Mouse (Mus musculus): ENCODE measurements around the gene Stk11. TPM values are rescaled to one million over a fixed set of nuclear protein-coding genes. Genes with fewer than 3 reads are reported as not detected.
A peak's percentile ranks its signal among the peaks of the same experiment; 100 is the strongest.

Gene Stk11
- polyA plus RNA-seq, 1 experiment from 2014 or later: 20.7 TPM

DNA sequence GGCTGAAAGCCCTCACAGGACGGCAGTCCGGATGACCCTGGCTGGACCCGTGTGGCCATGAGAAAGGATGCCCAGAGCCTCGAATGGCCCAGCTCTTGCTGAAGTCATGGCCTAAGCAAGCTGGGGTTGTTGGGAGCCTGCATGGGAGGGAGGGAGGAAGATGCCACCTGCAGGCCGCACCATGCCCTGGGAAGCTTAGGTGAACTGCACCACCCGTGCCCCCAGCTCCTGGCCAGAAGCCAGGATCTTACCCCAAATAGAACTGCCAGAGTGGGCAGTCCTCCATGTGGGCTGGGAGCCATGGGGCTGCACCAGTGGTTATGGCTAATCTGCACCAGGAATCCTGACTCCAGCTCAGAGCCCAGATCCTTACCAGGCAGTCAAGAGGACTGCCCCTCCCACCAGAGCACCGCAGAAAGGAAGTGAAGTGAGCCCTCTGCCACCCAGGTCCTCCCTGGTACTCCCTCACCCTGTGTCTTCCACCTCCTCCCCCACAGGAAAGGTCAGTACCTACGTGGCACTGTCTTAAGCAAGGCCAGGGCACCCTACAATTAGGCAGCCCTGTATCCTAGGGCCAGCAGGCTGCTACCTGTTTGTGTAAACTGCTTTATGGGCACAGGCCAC, 17.7 kb downstream of the Stk11 start:
- Histone ChIP-seq H3K4me2 (no peak overlapping the region), H3K27ac (no peak overlapping the region), H3K4me3 (no peak overlapping the region), H3K36me3 (ENCODE audit: poor library complexity, severe bottlenecking) (peaks cover 79% of the 10 kb centered on the region), H3K9me3 (replicated peaks) (no peaks in the 10 kb centered on the region), H3K27me3 (peaks cover 10% of the 10 kb centered on the region), H3K9ac (0 out of 2 replicates have a peak overlapping the region, but pooled peaks have one; percentile 16), H3K4me1 (peaks cover 47% of the 10 kb centered on the region)
- WGBS: 68% methylated on average over 8 of the region's 8 CpGs
- no peak for ATAC-seq

GRCm38 (mm10) chr10:80134421-80134820, 18.8 kb downstream of the Stk11 start:
- peaks cover 68% of the 10 kb centered on the region for H3K36me3 ChIP-seq (ENCODE audit: poor library complexity, severe bottlenecking)
- peaks cover 53% of the 10 kb centered on the region for H3K4me1 ChIP-seq
- WGBS: 93% methylated on average over 9 of the region's 9 CpGs
- no peak for ATAC-seq
- no peak overlapping the region for H3K4me3 ChIP-seq
- H3K27me3 ChIP-seq: peaks cover 10% of the 10 kb centered on the region
- H3K9ac ChIP-seq: no peak overlapping the region
- no peaks in the 10 kb centered on the region for H3K9me3 ChIP-seq (replicated peaks)
- no peak overlapping the region; the same call in 1 of the 2 replicates for H3K27ac ChIP-seq
- no peak overlapping the region for H3K4me2 ChIP-seq

GRCm38 (mm10) chr10:80135161-80135560, 19.6 kb downstream of the Stk11 start:
- H3K36me3 ChIP-seq (ENCODE audit: poor library complexity, severe bottlenecking): peaks cover 61% of the 10 kb centered on the region
- H3K9ac ChIP-seq: no peak overlapping the region
- H3K4me3 ChIP-seq: no peak overlapping the region
- peaks cover 56% of the 10 kb centered on the region for H3K4me1 ChIP-seq
- ATAC-seq: no peak
- H3K27ac ChIP-seq: no peak overlapping the region; the same call in 1 of the 2 replicates
- peaks cover 10% of the 10 kb centered on the region for H3K27me3 ChIP-seq
- 91% methylated on average over 10 of the region's 10 CpGs for WGBS
- H3K9me3 ChIP-seq (replicated peaks): no peaks in the 10 kb centered on the region
- H3K4me2 ChIP-seq: no peak overlapping the region

- H3K27ac ChIP-seq: no peak overlapping the region
- H3K4me1 ChIP-seq: peaks cover 59% of the 10 kb centered on the region
- H3K4me2 ChIP-seq: no peak overlapping the region
- no peak for ATAC-seq
- H3K9me3 ChIP-seq (replicated peaks): no peaks in the 10 kb centered on the region
- H3K27me3 ChIP-seq: peaks cover 10% of the 10 kb centered on the region
- no peak overlapping the region for H3K4me3 ChIP-seq
- no peak overlapping the region for H3K9ac ChIP-seq
- WGBS: 81% methylated on average over 1 of the region's 1 CpGs
- peaks cover 56% of the 10 kb centered on the region for H3K36me3 ChIP-seq (ENCODE audit: poor library complexity, severe bottlenecking)
These were observed 20.0 kb downstream of the Stk11 start for GRCm38 (mm10) chr10:80135641-80136040.

DNA sequence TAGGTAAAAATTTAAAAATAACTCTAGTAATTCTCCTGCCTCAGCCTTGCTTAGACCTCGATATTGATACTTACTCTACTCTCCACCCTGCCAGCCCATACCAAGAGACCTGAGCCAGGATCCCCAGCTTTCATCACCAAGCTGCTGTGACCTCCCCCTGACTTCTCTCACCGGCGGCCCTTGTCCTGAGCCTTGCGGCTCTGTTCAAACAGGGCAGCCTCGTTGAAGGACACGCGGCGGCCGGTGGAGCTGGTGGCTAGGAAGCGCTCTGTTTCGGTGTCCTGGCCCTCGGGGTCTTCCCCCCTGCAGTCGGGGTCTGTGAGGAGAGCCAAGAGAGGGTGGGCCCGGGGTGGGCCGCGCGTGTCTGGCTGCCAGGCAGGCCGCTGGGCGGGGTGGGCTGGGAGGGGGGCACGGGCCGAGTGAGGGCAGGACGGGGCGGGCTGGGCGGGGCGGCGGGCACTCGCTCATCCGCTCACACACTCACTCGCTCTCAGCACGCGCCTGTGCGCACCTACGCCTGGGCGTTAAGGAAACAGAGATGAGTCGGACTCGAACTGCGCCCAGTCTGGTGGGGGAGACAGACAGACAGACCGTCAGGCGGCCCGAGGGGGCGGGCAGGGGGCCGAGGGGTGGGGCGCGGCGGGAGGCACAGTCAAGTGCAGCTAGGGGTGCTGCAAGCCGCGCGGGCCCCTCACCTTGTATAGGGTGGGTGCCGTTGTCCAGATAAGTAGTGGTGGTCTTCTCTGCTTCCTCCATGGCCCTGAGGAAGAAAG, 20.8 kb downstream of the Stk11 start:
- ATAC-seq: no peak
- Histone ChIP-seq H3K4me3 (peak overlapping the region; percentile 74), H3K27me3 (peaks cover 10% of the 10 kb centered on the region), H3K4me1 (peaks cover 61% of the 10 kb centered on the region), H3K9ac (peak overlapping the region; percentile 91), H3K27ac (peak overlapping the region; percentile 92; the same call in 1 of the 2 replicates), H3K4me2 (peak overlapping the region; percentile 97), H3K36me3 (ENCODE audit: poor library complexity, severe bottlenecking) (peaks cover 49% of the 10 kb centered on the region), H3K9me3 (replicated peaks) (no peaks in the 10 kb centered on the region)
- WGBS: 21% methylated on average over 45 of the region's 49 CpGs

DNA sequence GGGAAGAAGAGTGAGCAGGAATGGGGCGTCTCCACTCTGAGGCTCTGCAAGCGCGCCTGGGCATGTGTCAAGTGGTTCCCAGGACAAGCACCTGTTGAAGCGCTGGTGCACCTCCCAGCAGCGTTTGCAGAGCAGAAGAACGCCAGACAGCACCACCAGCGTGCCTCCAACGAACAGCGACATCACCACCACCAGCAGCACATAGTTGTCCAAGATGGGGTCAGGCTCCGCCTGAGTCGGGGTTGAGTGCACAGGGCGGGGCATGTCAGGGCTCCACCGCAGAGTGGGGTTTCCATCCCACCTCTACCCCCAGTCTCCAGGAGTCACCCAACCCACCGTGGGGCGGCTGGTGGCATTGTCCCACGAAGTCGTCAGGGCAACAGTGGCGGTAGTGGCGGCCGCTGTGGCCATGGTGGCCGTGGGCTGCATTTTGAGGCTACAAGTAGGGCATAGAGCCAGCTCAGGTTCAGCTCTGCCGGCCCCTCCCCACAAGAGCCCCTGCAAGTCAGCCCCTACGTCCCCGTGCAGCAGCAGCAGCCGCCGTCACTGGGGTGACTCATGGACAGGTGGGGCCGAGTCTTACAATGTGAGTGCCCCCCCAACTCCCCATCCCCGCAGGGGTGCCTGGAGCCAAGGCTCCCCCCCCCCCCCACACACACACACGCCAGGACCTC, 21.5 kb downstream of the Stk11 start:
- H3K4me3 ChIP-seq: peak overlapping the region; percentile 74
- ATAC-seq: no peak
- H3K9me3 ChIP-seq (replicated peaks): no peaks in the 10 kb centered on the region
- peak overlapping the region; percentile 91 for H3K9ac ChIP-seq
- peaks cover 58% of the 10 kb centered on the region for H3K4me1 ChIP-seq
- 3% methylated on average over 29 of the region's 29 CpGs for WGBS
- H3K27me3 ChIP-seq: peaks cover 10% of the 10 kb centered on the region
- peaks cover 42% of the 10 kb centered on the region for H3K36me3 ChIP-seq (ENCODE audit: poor library complexity, severe bottlenecking)
- H3K27ac ChIP-seq: peak overlapping the region; percentile 92
- peak overlapping the region; percentile 97 for H3K4me2 ChIP-seq

GRCm38 (mm10) chr10:80137626-80138552, 22.3 kb downstream of the Stk11 start:
- H3K4me2 ChIP-seq: peak overlapping the region; percentile 97
- H3K9me3 ChIP-seq (replicated peaks): no peaks in the 10 kb centered on the region
- H3K27ac ChIP-seq: peak overlapping the region; percentile 92
- 2% methylated on average over 28 of the region's 33 CpGs for WGBS
- H3K4me3 ChIP-seq: peak overlapping the region; percentile 74
- ATAC-seq: no peak
- peaks cover 10% of the 10 kb centered on the region for H3K27me3 ChIP-seq
- H3K36me3 ChIP-seq (ENCODE audit: poor library complexity, severe bottlenecking): peaks cover 34% of the 10 kb centered on the region
- H3K9ac ChIP-seq: peak overlapping the region; percentile 91
- peaks cover 57% of the 10 kb centered on the region for H3K4me1 ChIP-seq

GRCm38 (mm10) chr10:80138553-80139438, 23.2 kb downstream of the Stk11 start, which contains the start of gene Atp5d:
Gene Atp5d (plus strand): TSS chr10:80138632.
- Histone ChIP-seq H3K27me3 (peaks cover 10% of the 10 kb centered on the region), H3K27ac (peak within 1 kb of the TSS; percentile 92), H3K4me2 (peak within 1 kb of the TSS; percentile 97), H3K9ac (peak within 1 kb of the TSS; percentile 91), H3K4me3 (peak within 1 kb of the TSS; percentile 74), H3K9me3 (replicated peaks) (no peaks in the 10 kb centered on the region), H3K4me1 (peaks cover 59% of the 10 kb centered on the region), H3K36me3 (ENCODE audit: poor library complexity, severe bottlenecking) (peaks cover 29% of the 10 kb centered on the region)
- 0% methylated on average over 56 of the region's 94 CpGs for WGBS
- ATAC-seq: no peak

DNA sequence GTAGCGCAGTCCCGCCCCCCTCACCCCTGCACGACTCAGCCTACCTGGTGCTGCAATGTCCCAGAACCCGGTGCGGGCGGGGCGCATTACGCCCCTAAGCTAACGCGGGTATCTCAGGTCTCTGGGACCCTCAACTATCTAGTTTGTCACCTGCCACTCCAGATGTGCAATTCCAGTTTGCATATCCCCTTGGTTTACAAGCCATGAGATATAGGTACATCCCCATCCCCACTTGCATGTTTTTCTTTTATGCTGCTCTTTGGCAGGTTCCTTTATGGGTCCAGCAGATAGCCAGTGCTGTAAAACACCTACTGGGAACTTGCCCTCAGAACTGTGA, 23.8 kb downstream of the Stk11 start:
- Histone ChIP-seq H3K4me1 (peaks cover 63% of the 10 kb centered on the region), H3K4me3 (peak overlapping the region; percentile 74), H3K36me3 (ENCODE audit: poor library complexity, severe bottlenecking) (peaks cover 29% of the 10 kb centered on the region), H3K27me3 (peaks cover 10% of the 10 kb centered on the region), H3K9me3 (replicated peaks) (no peaks in the 10 kb centered on the region), H3K9ac (peak overlapping the region; percentile 91), H3K4me2 (peak overlapping the region; percentile 97), H3K27ac (peak overlapping the region; percentile 92)
- no peak for ATAC-seq
- 0% methylated on average over 10 of the region's 10 CpGs for WGBS

GRCm38 (mm10) chr10:80139975-80140665, 24.5 kb downstream of the Stk11 start:
- Histone ChIP-seq H3K27ac (peak overlapping the region; percentile 92; the same call in 1 of the 2 replicates), H3K4me3 (peak overlapping the region; percentile 7; the same call in 1 of the 2 replicates), H3K36me3 (ENCODE audit: poor library complexity, severe bottlenecking) (peaks cover 29% of the 10 kb centered on the region), H3K9me3 (replicated peaks) (no peaks in the 10 kb centered on the region), H3K4me2 (peak overlapping the region; percentile 96), H3K4me1 (peaks cover 66% of the 10 kb centered on the region), H3K27me3 (peaks cover 10% of the 10 kb centered on the region), H3K9ac (no peak overlapping the region)
- no peak for ATAC-seq
- WGBS: 75% methylated on average over 11 of the region's 11 CpGs

Measured in forebrain, embryonic 13.5 days (tissue).